Mouse (Mus musculus) intestine, embryonic 15.5 days (tissue): Measurements from ENCODE around the gene Cxcr2. TPM values are rescaled to one million over a fixed set of nuclear protein-coding genes. Genes with fewer than 3 reads are reported as not detected.

Source experiments
- ATAC-seq: fragments of 200-750 bp; cut with Nextera tagmentation; 2 replicates; pipeline ENCODE4 v1.8.0; 2017; ENCODE audit warnings: moderate TSS enrichment, moderate library complexity
- H3K27ac ChIP-seq: fragments of 300-500 bp; sonication (generic); 2 replicates; pipeline ENCODE4 v1.5.1; 2015; ENCODE audit warnings: mild to moderate bottlenecking, inconsistent platforms
- H3K27me3 ChIP-seq: fragments of 300-500 bp; sonication (generic); replicated peaks from 2 replicates; pipeline ENCODE4 v1.6.1; 2015; ENCODE audit warnings: inconsistent platforms
- H3K36me3 ChIP-seq: fragments of 300-500 bp; sonication (generic); 2 replicates; pipeline ENCODE4 v1.6.1; 2015; ENCODE audit warnings: inconsistent platforms
- H3K4me1 ChIP-seq: fragments of 300-500 bp; sonication (generic); replicated peaks from 2 replicates; pipeline ENCODE4 v1.6.1; 2015; ENCODE audit warnings: inconsistent platforms
- H3K4me2 ChIP-seq: fragments of 300-500 bp; sonication (generic); replicated peaks from 2 replicates; pipeline ENCODE4 v1.6.1; 2015; ENCODE audit warnings: mild to moderate bottlenecking, inconsistent platforms
- H3K4me3 ChIP-seq: fragments of 300-500 bp; sonication (generic); replicated peaks from 2 replicates; pipeline ENCODE4 v1.5.1; 2015; ENCODE audit warnings: inconsistent platforms
- H3K9ac ChIP-seq: fragments of 300-500 bp; sonication (generic); 2 replicates; pipeline ENCODE4 v1.6.1; 2015; ENCODE audit warnings: inconsistent platforms
- H3K9me3 ChIP-seq: fragments of 300-500 bp; sonication (generic); 2 replicates; pipeline ENCODE4 v1.6.1; 2016; ENCODE audit warnings: inconsistent platforms
- WGBS: fragments of 180-500 bp; shearing (Covaris S2); methylation state at CpG from one replicate; pipeline ENCODE4 v1.1.7; 2015; 5-methylcytosine and 5-hydroxymethylcytosine counted together
- polyA plus RNA-seq: library from polyadenylated mRNA; unstranded; fragments of >200 nt; fragmentation: Nextera tagmentation; extraction: Ambion mirVana; gene quantifications from 2 replicates; pipeline ENCODE4 v1.2.1, GENCODE M21; 2015

Gene Cxcr2
- polyA plus RNA-seq, 1 experiment from 2014 or later, result 0.24 TPM

- no peak for ATAC-seq
- Histone ChIP-seq H3K9ac (no peak overlapping the region), H3K9me3 (no peaks in the 10 kb centered on the region), H3K4me3 (no peak overlapping the region), H3K27me3 (0 out of 2 replicates have a peak, but pooled peaks cover 7% of the 10 kb centered on the region), H3K36me3 (no peaks in the 10 kb centered on the region), H3K4me1 (peaks cover 11% of the 10 kb centered on the region), H3K27ac (no peak overlapping the region), H3K4me2 (no peak overlapping the region)
- whole genome bisulfite sequencing, result 45% methylated on average over 9 of the region's 9 CpGs
Measured at GRCm38 (mm10) chr1:74121821-74122576, 31.8 kb upstream of the Cxcr2 start.

GRCm38 (mm10) chr1:74123215-74123614, 30.6 kb upstream of the Cxcr2 start:
- WGBS, result 65% methylated on average over 8 of the region's 8 CpGs
- H3K4me1 ChIP-seq, result peaks cover 11% of the 10 kb centered on the region
- peak overlapping the region; percentile 98; the same call in 1 of the 2 replicates for H3K4me2 ChIP-seq
- ATAC-seq, result no peak
- H3K4me3 ChIP-seq, result no peak overlapping the region
- H3K27ac ChIP-seq, result no peak overlapping the region
- no peaks in the 10 kb centered on the region for H3K36me3 ChIP-seq
- H3K9ac ChIP-seq, result no peak overlapping the region
- no peaks in the 10 kb centered on the region for H3K9me3 ChIP-seq
- H3K27me3 ChIP-seq, result 0 out of 2 replicates have a peak, but pooled peaks cover 7% of the 10 kb centered on the region

- ATAC-seq, result peak; percentile 84
- H3K36me3 ChIP-seq, result no peaks in the 10 kb centered on the region
- peak within 1 kb of the TSS; percentile 98 for H3K4me2 ChIP-seq
- H3K9ac ChIP-seq, result peak within 1 kb of the TSS; percentile 56
- WGBS, result 1% methylated on average over 82 of the region's 84 CpGs
- H3K4me1 ChIP-seq, result peaks cover 11% of the 10 kb centered on the region
- H3K27me3 ChIP-seq, result 0 out of 2 replicates have a peak, but pooled peaks cover 7% of the 10 kb centered on the region
- no peak within 1 kb of the TSS for H3K27ac ChIP-seq
- no peaks in the 10 kb centered on the region for H3K9me3 ChIP-seq
- peak within 1 kb of the TSS; percentile 57 for H3K4me3 ChIP-seq
Measured at GRCm38 (mm10) chr1:74124021-74124981, 29.5 kb upstream of the Cxcr2 start, which contains the start of gene Tns1. Gene Tns1, minus strand, starts transcription at chr1:74124449.

- Histone ChIP-seq H3K9me3 (no peaks in the 10 kb centered on the region), H3K27me3 (0 out of 2 replicates have a peak, but pooled peaks cover 7% of the 10 kb centered on the region), H3K4me1 (peaks cover 11% of the 10 kb centered on the region), H3K4me2 (peak within 1 kb of the TSS; percentile 98), H3K27ac (no peak within 1 kb of the TSS), H3K36me3 (no peaks in the 10 kb centered on the region), H3K4me3 (peak within 1 kb of the TSS; percentile 57), H3K9ac (peak within 1 kb of the TSS; percentile 56)
- WGBS, result 1% methylated on average over 12 of the region's 12 CpGs
- peak; percentile 53 for ATAC-seq
Measured at GRCm38 (mm10) chr1:74124991-74125552, 28.7 kb upstream of the Cxcr2 start, which contains the start of gene Rufy4. Gene Rufy4, plus strand, starts transcription at chr1:74125541.

GRCm38 (mm10) chr1:74130883-74131659, 22.7 kb upstream of the Cxcr2 start:
- H3K36me3 ChIP-seq, result no peaks in the 10 kb centered on the region
- WGBS, result 86% methylated on average over 8 of the region's 8 CpGs
- no peaks in the 10 kb centered on the region for H3K9me3 ChIP-seq
- H3K9ac ChIP-seq, result no peak overlapping the region
- no peaks in the 10 kb centered on the region for H3K4me1 ChIP-seq
- no peak for ATAC-seq
- no peak overlapping the region for H3K27ac ChIP-seq
- no peaks in the 10 kb centered on the region for H3K27me3 ChIP-seq
- H3K4me3 ChIP-seq, result no peak overlapping the region
- no peak overlapping the region for H3K4me2 ChIP-seq

GRCm38 (mm10) chr1:74132011-74132410, 21.8 kb upstream of the Cxcr2 start:
- 77% methylated on average over 3 of the region's 3 CpGs for WGBS
- Histone ChIP-seq H3K27ac (no peak overlapping the region), H3K36me3 (no peaks in the 10 kb centered on the region), H3K9me3 (no peaks in the 10 kb centered on the region), H3K27me3 (no peaks in the 10 kb centered on the region), H3K4me3 (no peak overlapping the region), H3K4me2 (no peak overlapping the region), H3K4me1 (no peaks in the 10 kb centered on the region), H3K9ac (no peak overlapping the region)
- ATAC-seq, result no peak

GRCm38 (mm10) chr1:74133954-74134353, 19.8 kb upstream of the Cxcr2 start:
- Histone ChIP-seq H3K4me3 (no peak overlapping the region), H3K4me1 (no peaks in the 10 kb centered on the region), H3K36me3 (no peaks in the 10 kb centered on the region), H3K9ac (no peak overlapping the region), H3K9me3 (no peaks in the 10 kb centered on the region), H3K4me2 (no peak overlapping the region), H3K27me3 (no peaks in the 10 kb centered on the region), H3K27ac (no peak overlapping the region)
- 78% methylated on average over 6 of the region's 6 CpGs for WGBS
- no peak for ATAC-seq

- Histone ChIP-seq H3K9ac (no peak overlapping the region), H3K4me1 (no peaks in the 10 kb centered on the region), H3K4me2 (no peak overlapping the region), H3K9me3 (no peaks in the 10 kb centered on the region), H3K27ac (no peak overlapping the region), H3K27me3 (no peaks in the 10 kb centered on the region), H3K36me3 (no peaks in the 10 kb centered on the region), H3K4me3 (no peak overlapping the region)
- 72% methylated on average over 6 of the region's 6 CpGs for WGBS
- no peak for ATAC-seq
Measured at GRCm38 (mm10) chr1:74135326-74135950, 18.4 kb upstream of the Cxcr2 start.

- H3K4me1 ChIP-seq, result no peaks in the 10 kb centered on the region
- no peaks in the 10 kb centered on the region for H3K27me3 ChIP-seq
- no peak overlapping the region for H3K4me2 ChIP-seq
- WGBS, result 52% methylated on average over 3 of the region's 3 CpGs
- H3K9me3 ChIP-seq, result no peaks in the 10 kb centered on the region
- no peaks in the 10 kb centered on the region for H3K36me3 ChIP-seq
- no peak overlapping the region for H3K4me3 ChIP-seq
- H3K9ac ChIP-seq, result no peak overlapping the region
- no peak overlapping the region for H3K27ac ChIP-seq
- ATAC-seq, result no peak
Measured at GRCm38 (mm10) chr1:74139415-74139814, 14.4 kb upstream of the Cxcr2 start.

- Histone ChIP-seq H3K4me2 (no peak overlapping the region), H3K4me1 (no peaks in the 10 kb centered on the region), H3K27ac (no peak overlapping the region), H3K9ac (no peak overlapping the region), H3K27me3 (no peaks in the 10 kb centered on the region), H3K4me3 (no peak overlapping the region), H3K9me3 (no peaks in the 10 kb centered on the region), H3K36me3 (no peaks in the 10 kb centered on the region)
- ATAC-seq, result no peak
- WGBS, result 76% methylated on average over 8 of the region's 8 CpGs
Measured at GRCm38 (mm10) chr1:74141781-74142180, 12.0 kb upstream of the Cxcr2 start.
